Mouse (Mus musculus) frontal cortex, adult 2 months (tissue): ENCODE measurements around the gene Fzd2. TPM values are rescaled to one million over a fixed set of nuclear protein-coding genes. Genes with fewer than 3 reads are reported as not detected.
"Not testable (repeated sequence)": the region's sequence is repeated elsewhere in the genome, so short reads cannot be mapped to it uniquely, and the experiment has no call there.

Experiments used
- DNase-seq, 2 experiments: peaks; one replicate each; pipeline ENCODE4 v3.0.0; 2022; ENCODE audit warnings: low spot score in 1 of 2; ENCODE audit errors: extremely low spot score in 1 of 2
- polyA plus RNA-seq: library from polyadenylated mRNA; depleted of rRNA; stranded (reverse); fragments of >200 nt; gene quantifications from 2 replicates; pipeline ENCODE4 v1.2.3, GENCODE M21; 2012

The Fzd2 gene
- polyA plus RNA-seq, 1 experiment = 13.3 TPM

GRCm38 (mm10) chr11:102579165-102580033 is 24.8 kb upstream of the Fzd2 start, which contains the start of gene Gm11627:
TSS of gene Gm11627 (minus strand) at chr11:102579461.
- DNase-seq = peak; percentile 3 to 24

- no peak for DNase-seq
Observed at GRCm38 (mm10) chr11:102580034-102580330, 24.2 kb upstream of the Fzd2 start.

DNA sequence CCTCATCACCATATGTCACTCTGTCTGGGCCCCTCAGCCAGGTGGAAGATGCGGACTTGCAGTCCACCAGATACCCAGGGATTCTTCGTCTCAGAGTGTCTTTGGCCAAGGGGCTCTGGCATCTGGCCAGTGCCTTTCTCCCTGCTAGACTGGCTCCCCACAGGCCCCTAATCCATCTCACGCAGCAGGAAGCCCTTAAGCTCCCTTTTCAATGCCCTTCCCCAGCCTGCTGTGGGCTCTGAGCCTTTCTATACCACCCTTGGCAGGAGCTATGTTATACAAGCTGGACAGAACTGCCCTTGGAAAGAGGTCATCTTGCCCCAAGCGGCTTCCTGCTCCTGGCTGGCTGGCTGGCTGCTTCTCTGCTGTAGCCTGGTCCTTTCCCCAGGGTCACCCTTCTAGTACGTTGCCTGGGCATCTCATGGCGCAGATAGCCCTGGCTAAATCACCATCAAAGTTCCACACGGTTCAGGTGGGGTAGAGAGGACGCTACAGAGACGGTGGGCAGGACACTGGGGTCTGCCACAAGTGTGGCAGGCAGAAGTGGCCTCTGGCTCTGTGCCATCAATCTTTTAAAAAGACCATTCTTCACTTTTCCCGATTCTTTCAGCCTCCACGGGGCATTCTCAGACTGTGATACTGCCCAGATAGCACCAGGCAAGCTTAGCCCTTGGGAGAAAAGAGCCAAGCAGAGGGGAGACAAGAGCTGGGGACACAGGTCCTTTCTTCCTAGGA is 22.7 kb upstream of the Fzd2 start:
- DNase-seq = no peak

DNA sequence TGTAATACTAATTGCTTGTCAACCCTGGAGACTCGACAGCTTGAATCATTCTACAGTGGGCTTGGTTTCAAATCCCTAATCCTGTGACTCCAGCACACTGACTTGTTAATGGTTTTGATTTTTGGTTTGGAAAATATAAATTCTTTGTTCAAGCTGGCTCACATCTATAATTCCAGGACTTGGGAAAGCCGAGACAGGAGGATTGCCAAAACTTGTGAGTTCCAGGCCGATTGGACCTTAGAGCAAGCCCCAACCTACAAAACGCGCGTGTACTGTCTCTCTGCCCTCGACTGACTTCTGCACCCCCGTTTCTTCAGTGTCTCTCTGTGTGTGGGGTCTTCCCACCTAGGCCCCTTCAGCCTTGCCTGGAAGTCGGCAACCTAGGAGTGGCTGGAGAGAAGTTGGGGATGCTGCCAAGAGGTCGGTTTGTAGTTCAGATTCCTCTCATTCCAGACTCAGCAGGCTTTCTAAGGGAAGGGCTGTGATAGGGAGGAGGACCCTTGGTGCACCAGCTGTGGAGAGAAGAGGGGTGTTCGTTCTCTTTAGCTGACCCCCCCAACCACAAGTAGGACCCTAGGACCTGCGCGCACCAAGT is 22.1 kb upstream of the Fzd2 start:
- DNase-seq = no peak

DNA sequence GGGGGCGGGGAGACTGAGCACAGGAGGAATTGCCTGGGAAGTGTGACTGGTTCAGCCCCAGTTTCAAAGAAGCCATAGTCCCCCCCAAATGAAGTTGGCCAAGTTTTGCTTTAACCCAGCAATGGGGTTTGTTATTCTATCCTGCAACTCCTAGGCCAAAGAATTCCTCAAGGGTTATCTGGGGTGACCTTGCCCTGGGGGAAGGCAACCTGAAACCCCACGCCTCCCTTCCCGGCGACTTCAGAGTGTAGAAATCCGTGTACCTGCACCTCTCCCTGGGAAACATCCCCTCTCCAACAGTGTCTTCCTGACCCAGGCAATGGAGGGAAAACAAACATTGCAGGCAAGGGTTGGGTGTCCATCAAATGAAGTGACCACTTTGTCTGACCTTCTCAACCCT is 21.5 kb upstream of the Fzd2 start:
- DNase-seq = no peak

DNA sequence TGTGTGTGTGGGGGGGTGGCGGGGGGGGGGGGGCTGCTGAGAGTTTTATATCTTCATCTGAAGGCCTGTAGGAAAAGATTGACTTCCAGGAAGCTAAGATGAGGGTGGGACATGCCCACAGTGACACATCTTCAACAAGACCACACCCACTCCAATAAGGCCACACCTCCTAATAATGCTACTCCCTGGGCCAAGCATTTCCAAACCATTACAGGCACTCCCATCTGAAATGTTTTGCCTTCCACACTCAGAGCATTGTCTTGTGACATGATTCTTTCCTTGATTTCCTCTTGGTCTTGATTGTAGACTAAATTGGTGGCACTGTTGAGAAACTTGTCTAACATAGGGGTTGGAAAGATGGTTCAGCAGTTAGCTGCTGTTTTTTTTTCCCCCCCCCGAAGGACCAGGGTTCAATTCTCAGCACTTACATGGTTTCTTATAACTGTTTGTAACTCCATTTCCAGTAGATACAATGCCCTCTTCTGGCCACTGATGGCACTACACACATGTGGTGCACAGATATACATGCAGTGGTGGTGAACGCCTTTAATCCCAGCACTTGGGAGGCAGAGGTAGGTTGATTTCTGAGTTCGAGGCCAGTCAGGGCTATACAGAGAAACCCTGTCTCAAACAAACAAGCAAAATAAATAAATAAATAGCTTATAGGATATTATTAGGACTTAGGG is 17.6 kb upstream of the Fzd2 start:
- DNase-seq = no peak

- DNase-seq = no peak
Observed at GRCm38 (mm10) chr11:102587554-102587953, 16.6 kb upstream of the Fzd2 start.

GRCm38 (mm10) chr11:102595341-102595820 is 8.8 kb upstream of the Fzd2 start:
- no peak for DNase-seq

DNA sequence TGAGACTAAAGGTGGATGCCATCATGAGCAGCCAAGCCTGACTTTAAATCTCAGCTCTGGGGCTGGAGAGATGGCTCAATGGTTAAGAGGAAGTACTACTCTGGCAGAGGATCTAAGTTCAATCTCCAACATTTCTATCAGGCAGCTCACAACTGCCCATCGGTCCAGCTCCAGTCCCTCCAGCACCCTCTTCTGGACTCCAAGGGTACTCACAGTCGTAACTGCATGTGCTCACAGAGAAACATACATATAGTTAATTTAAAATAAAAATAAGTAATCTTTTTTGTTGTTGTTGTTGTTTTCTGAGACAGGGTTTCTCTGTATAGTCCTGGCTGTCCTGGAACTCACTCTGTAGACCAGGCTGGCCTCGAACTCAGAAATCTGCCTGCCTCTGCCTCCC is 4.3 kb upstream of the Fzd2 start:
- DNase-seq = no peak

- DNase-seq = no peak
Observed at GRCm38 (mm10) chr11:102602816-102603495, 1.2 kb upstream of the Fzd2 start.

DNA sequence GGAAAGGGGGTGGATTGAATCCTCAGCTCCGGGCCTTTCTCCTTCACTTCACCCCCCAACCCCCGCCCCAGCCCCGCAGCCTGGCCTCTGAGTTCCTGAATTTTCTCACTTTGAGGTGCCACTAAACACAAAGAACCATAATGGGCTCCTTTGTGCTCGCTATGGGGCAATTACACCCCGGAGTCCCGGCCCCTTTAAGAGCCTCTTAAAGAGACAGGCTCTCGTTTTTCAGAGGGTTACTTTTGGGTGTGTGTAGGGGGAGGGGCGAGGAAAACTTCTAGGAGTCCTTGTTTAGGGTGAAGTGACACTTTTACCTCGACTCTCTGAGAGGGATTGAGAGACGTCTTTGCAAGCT is 723 bp upstream of the Fzd2 start:
- peak in 1 of 2 experiments; percentile 40 for DNase-seq

DNA sequence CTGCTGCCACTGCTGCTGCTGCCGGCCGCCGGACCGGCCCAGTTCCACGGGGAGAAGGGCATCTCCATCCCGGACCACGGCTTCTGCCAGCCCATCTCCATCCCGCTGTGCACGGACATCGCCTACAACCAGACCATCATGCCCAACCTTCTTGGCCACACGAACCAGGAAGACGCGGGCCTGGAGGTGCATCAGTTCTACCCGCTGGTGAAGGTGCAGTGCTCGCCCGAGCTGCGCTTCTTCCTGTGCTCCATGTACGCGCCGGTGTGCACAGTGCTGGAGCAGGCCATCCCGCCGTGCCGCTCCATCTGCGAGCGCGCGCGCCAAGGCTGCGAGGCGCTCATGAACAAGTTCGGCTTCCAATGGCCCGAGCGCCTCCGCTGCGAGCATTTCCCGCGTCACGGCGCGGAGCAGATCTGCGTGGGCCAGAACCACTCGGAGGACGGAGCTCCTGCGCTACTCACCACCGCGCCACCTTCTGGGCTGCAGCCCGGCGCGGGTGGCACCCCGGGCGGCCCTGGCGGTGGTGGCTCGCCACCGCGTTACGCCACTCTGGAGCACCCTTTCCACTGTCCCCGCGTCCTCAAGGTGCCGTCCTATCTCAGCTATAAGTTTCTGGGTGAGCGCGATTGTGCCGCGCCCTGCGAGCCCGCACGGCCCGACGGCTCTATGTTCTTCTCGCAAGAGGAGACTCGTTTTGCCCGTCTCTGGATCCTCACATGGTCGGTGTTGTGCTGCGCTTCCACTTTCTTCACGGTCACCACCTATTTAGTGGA is 769 bp downstream of the Fzd2 start:
- DNase-seq = peak in 1 of 2 experiments; percentile 53

- DNase-seq = no peak
Observed at GRCm38 (mm10) chr11:102605553-102606416, 1.6 kb downstream of the Fzd2 start.

GRCm38 (mm10) chr11:102606751-102607171 is 2.6 kb downstream of the Fzd2 start:
- DNase-seq = no peak

- DNase-seq = not testable (repeated sequence)
Observed at GRCm38 (mm10) chr11:102607201-102607600, 3.0 kb downstream of the Fzd2 start.

DNA sequence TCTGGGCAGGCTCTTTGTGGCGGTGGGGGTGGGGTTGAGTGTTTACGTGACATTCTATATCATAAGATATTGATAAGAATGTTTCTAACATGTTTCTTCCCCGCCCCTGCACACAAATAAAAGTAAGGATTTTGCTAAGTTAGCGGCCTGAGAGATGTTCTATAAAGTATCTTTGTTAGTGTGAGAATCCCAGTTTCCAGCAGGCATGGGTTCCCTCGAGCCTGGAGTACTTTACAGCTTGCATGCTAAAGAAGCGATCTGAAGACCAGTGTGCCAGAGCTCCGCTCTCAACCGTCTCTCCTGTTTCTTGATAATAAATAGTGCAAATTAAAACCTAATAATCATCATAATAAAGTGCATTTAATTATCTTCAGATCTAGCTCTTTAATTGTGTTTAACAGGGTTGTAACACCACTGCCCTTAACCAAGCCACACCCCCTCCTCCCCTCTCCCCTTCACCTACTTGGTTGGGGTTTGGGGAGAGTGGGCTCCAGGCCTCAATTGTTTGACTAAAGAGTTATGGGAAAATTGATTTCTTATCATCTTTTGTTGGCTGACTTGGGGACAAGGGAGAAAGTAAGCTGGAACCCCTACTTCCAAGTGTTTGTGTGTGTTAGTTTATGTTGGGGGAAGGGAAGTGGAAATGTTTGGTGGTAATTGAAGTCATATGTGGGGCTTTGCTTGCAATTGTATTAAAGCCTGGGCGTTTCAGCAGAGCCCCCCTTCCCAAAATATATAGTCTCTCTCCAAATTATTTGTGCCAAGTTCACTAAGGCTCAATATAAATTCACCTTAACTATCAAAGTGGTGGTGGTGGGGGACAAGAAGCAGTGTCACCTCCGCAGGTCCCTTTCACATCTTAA is 3.7 kb downstream of the Fzd2 start:
- no peak for DNase-seq

- DNase-seq = no peak
Observed at GRCm38 (mm10) chr11:102608691-102609090, 4.5 kb downstream of the Fzd2 start.

GRCm38 (mm10) chr11:102609483-102609882 is 5.3 kb downstream of the Fzd2 start:
- no peak for DNase-seq
